Mouse (Mus musculus) spleen, postnatal 10 days (tissue): ENCODE data around the gene Tmem108.

Experiments
- DNase-seq, 2 experiments: peaks; one replicate each; pipeline ENCODE4 v3.0.0; 2021 to 2022; ENCODE audit warnings: low spot score in 2 of 2

The Tmem108 gene

DNA sequence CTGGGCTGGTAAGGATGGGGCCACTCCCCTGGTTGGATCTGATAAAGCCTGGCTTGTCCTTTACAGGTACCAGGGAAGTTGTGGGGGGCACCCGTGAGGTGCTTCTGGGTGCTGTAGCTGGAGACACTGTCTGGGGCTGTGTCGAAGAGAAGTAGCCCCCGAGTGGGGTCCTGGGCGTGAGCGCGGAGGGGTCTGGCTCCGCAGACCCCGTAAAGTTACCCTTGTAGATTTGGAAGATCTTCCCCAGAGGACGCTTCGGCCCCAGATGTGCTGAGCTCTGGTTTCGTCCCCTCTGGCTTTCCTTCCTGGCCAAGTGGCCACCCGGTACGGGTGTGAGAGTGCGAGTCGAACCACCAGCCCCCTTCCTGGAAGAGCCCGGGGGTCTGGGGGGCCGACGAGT lies 262.3 kb downstream of the Tmem108 start:
- no peak for DNase-seq

DNA sequence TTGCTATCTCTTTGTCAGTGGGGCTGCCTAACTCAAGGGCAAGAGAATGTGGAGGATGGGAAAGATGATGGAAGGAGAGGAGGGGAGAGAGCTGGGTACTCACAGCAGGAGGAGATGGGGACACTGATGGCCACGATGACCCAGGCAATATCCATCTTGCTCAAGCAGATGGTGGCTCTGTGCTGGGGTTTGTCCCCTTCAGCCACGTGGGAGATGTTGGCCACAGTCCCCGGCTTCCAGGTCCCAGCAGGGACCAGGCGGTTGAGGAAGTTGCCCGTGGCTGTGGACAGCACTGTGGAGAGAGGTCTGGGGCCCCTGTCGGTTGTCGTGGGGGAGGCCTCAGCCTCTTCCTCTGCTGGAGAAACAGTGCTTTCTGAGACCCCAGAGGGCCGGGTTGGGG lies 262.9 kb downstream of the Tmem108 start:
- no peak for DNase-seq

DNA sequence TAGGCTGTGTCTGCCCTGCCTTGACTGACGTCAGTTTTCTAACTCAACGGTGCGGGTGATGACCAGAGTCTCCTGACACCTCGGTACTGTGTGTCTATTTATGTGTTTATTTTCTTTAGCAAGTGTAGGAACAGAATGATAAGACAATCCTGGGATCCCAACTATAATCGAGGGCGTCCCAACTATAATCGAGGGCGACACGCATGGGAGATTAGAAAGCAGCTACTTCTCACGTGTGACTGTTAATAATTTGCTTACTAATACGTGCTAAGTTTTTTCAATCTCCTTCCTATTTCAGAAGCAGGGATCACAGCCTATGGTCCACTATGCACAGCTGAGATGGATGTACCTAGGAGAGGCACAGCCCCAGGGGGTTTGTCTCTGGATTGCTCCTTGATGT lies 266.2 kb downstream of the Tmem108 start:
- no peak for DNase-seq

DNA sequence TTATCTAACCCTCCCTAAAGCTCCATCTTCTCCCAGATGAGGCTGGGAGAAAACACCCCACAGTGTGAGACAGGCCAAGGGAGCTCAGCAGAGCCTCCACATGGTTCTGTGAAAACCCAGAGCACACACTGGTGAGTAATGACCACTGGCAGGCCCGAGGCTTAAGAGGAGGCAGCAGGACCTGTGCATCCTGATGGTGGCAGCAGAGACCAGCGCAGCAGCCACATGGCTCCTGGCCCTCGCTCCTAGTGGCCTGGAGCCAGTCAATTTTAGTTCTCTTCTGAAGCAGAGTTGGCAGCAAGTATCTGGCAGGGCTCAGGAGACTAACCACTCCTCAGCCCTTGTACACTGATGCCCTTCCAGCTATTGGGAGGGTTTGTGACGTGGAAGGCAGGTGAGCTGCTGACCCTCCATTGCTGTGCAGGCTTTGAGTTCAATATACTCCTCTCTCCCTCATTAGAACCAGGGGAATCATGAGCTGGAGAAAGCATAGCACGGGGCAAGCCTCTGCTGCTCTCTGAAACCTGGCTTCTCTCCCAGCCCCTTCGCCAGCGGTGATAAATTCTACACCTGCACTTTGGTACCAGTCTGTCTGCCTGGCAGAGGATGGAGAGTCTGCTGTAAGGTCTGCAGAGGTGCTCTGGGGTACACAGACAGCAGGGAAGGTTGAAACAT lies 267.2 kb downstream of the Tmem108 start:
- peak in 1 of 2 experiments; percentile 65 for DNase-seq

DNA sequence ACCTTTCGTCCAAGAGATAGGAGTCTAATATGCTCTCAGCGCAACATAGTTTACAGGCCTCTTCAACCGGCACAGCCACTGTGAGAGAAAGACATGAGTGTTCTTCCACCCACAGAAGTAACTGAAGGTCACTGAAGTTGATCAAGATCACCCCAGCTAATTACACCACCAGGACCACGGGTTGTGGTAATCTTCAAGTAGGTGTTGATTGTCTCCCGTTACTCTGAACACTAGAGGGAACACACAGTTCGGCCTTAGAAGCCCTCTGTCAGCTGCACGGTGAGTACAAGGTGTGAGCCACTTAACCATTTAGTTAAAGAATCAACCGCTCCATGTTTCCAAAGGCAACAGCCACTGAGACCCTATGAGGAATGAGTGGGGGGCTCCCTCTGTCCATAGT lies 269.7 kb downstream of the Tmem108 start:
- DNase-seq: no peak

DNA sequence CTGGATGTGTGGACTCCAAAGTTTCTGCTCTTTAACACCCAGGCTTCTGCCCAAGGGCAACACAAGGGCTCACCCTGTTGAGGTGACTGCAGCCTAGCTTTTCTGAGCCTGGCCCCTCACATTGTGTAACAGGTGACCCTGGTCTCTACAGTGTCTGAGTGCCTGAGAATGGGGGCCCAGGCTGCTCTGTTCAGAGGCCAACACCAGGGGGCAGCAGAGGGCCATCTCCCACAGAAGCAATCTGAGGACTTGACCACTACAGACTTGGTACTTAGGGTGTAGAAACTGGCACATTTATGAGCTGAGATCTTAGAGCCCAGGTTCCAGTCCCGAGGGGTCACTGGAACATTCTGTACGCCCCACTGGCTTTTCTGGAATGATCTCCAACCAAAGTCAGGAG lies 271.2 kb downstream of the Tmem108 start:
- peak; percentile 68 to 83 for DNase-seq

DNA sequence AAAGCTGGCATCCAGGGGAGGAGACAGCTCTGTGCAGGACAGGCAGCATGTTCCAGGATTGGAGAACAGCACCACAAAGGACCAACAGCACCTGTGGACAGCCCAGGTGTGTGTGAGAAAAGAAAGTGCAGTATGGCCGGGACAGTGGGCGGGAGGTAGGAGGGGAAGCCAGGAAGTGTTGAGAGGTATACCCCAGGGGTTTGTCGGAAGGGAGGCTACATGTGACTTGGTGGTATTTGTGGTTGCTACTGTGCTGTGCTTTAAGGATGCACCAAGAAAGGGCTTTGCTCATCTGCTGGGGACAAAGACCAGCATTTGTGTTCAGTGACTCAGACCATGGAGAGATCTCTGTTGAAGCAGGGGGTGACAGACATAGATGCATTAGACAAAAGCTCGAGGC lies 271.8 kb downstream of the Tmem108 start:
- peak; percentile 19 to 44 for DNase-seq

DNA sequence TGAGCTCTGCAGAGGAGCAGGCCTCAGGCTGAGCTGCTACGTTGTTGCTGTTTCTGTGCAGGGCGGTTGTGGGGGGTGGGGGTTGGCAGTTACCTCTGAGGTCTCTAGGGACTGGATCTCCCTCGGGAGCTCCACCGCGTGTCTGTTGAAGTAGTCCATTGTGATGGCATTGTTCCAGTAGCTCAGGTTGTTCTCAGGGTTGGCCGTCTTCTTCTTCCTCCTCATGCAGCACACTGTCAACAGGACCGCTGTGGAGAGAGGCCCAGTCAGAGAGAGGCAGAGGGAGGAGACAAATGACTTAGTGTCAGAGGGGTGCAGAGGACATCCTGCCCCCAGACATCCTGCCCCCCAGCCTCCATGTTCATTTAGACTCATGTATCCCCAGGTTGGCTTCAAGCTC lies 272.5 kb downstream of the Tmem108 start:
- DNase-seq: peak; percentile 19 to 70

DNA sequence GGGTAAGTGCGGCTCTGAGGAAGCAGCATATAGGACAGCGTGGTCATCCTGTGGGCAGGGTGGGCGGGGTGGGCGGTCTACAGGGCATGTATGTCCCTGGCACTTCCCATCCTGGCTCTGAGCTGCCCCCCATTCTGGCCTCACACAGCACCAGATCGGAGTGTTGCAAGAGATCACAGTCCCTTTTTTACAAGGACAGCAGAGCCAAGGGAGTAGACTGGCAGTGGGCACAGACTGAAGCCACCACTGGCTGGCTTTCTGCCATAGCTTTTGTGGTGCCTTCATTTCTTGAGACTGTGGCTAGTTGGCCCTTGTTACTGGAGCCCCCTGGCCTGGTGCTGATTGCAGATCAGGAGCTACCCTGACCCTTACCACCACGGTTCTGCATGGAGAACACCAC lies 275.4 kb downstream of the Tmem108 start:
- DNase-seq: no peak

DNA sequence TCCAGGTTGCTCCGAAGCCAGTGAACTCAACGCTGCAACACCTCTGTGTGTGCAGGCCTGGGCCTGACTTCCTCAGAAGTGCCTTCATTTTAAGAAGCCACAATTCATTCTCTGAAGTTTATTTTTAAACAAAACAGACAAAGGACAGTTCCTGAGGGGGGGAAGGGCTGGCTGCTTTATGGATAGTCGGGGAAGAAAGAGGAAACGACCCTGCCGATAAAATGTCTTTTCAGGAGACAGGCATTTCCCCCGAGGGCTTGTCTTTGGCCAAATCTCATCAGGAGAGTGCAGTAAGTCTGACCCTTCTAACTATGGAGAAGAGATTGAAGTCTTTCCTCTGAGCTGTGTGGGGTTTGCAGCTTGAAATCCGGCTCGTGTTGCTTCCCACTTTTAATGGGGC lies 276.0 kb downstream of the Tmem108 start:
- DNase-seq: no peak

DNA sequence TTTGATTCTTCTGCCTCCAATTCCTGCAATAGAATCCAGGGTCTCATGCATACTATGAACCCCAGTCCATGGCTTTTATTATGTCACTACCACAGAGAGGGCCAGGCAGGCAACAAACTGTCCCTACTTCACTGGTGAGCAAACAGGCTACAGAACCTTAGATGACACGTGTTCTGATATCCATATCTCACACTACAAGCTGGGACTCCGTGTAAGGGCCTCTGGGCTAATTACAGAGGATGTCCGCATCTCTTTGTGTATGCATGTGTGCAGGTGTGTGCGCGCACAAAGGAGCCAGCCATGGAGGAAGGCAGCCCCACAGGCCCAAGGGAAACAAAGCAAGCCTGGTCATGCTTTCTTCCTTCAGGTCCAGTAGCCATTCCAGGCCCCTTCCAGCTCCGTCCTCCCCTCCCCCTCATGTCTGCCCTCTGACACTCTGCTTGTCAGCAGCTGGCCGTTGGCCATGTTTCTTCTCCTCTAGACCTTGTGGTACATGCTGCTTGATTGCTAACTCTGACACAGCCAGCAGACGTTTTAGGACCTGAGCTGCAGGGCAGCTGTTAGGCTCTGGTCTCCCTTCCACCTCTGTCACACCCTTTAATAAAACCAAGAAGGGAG lies 280.9 kb downstream of the Tmem108 start:
- no peak for DNase-seq

DNA sequence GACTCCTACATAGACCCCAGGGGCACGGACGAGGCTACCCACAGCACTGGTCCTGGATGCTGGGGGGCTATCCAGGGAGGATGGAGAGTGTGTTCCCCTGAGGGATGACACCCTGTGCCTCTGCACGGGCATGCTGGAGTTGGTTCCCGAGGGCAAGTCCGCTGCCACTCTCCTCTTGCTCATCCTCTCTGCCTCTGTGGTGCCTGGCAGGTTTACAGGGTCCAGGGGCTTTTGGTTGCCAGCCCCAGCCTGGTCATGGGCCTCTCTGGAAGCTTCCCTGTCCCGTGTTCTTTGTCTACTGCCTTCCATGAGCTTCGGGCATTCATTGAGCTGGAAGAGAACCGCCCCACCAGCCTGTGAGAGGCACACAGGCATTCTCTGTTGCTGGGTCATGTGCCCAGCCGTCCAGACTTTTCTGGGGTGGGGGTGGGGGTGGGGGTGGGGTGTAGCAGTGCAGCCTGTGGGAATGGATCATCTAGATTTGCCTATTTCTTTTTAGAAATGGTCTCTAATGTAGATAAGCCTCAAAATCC lies 281.5 kb downstream of the Tmem108 start, which contains the start of gene Bfsp2:
Bfsp2 (minus strand) TSS at position 377 of the 533 bp plus-strand sequence.
- DNase-seq: no peak

DNA sequence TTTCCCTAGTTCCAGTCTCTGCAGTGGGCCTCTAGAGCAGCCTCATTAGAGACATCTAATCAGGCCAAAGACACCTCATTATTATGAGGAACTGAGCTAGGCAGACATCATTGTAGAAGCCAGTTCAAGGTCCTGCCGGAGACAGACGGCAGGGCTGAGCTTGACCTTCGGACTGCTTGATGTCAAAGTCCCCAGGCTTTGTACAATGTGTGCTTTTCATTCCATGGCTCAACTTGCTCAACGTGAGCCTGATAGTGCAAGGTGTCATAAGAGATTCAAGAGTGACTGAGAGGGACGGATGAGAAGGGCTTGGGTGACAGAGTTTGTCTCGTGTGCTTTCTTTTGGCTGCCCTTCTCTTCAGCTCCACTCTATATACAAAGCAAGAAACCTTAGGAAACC lies 286.2 kb downstream of the Tmem108 start:
- no peak for DNase-seq

DNA sequence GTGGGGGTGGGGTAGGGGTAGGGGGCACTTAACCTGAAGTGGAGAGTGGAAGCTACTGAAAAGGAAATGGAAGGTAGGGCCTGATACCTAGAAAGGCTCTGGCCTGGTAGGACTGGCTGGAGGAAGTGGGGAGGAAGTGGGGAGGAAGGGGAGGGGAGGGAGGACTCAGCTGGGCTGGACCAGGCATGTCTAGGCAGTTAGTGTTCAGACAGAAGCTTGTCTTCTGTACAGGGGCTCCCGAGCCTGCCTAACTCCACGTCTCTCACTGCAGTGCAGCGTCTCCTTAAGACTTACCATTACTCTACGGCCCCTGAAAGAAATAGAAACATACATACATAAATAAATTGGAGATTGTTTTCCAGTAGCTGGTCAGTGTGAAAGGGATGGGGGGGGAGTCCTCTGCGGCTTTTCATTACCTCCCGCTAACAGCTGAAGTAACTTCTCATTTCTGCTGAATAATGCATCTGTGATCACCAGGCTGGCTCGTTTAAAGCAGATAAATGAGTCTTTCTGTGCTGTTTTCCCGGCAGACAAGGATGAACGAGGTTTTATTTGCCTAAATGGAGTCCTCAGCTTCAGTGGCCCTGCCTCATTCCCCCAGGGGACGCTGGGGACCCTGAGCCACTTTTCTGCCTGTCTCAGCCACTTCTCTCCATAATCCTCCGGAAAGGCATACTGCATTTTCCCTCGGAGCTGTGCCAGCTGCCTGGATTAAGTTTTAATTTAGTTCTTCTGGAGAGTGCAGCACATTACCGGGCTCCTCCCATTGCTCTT lies 287.5 kb downstream of the Tmem108 start:
- no peak for DNase-seq

DNA sequence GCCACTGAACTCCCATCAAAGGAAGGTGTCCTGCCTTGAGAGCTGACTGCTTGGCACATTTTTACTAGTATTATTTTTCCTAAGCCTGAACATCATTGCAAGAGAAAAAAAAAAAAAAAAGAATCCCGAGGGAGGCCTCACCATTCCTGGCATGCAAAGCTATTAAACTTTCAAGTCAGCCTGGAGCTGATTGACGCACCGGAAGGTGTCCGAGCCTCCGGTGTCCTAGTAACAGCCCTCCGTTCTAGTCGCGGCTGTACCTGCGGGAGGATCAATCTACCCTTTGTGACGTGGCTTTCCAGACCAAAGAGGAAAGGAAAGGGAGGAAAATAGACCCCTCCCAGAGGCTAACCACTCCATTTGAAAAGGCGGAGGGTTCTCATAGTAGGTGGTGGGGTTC lies 289.9 kb downstream of the Tmem108 start:
- no peak for DNase-seq

DNA sequence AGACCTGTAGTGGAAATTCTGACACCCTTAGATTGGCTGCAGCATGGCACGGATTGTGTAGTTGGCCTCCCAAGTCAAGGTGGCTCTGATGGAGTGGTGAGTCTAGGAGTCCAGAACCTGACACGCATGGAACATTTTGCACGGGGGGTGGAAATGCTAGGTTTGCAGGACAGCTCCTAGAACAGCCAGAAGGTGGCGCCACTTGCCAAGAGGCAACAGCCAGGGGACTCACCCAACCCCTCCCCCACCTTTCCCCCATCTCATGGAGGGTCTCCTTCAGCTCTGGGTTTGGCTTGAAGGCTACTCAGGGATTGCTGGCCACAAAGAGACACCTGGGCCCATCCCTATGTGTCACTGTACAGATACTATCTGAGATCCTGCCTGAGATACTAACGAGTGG lies 292.1 kb downstream of the Tmem108 start:
- peak in 1 of 2 experiments; percentile 72 for DNase-seq

DNA sequence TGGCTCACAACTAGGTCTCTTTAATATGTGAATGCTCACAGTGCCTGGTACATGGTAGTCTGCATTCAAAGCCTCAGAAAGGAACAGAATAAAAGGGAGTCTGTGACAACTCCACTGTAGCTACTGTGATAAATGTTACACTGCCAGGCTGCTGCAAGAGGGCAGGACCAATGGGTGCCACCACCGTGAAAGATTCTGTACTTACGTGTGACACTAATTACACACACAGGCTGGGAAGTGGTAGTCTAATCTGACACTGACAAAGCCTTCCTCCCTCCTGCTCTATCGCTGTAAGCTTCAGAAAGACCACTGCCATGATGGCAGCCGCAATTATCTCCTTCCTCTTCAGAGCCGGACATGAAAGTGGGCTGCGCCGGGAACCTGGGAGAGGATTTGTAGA lies 292.7 kb downstream of the Tmem108 start:
- DNase-seq: no peak

DNA sequence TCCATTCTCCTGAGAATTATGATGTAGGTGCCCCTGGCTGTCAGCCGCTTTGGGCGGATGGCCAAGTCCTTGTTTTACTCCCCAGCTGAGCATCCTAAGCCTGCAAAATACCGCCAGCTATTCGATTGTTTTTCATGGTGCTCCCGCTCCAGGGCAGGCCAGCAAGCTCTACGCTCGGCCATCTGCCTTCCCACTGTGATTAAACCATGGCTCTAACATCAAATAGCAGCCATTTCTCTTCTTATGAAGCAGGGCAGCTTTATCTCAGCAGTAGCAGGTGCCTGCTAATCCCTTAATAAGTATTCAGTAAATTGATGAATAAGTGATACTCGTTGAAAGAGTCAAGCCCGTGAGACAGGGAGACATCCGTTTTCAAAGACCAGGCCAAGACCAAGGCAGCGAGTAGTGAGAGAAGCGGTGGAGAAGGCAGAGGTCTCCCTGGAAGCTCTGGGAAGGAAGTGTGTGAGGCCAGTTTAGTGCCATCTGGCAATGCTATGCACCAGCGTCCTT lies 295.9 kb downstream of the Tmem108 start:
- DNase-seq: no peak

DNA sequence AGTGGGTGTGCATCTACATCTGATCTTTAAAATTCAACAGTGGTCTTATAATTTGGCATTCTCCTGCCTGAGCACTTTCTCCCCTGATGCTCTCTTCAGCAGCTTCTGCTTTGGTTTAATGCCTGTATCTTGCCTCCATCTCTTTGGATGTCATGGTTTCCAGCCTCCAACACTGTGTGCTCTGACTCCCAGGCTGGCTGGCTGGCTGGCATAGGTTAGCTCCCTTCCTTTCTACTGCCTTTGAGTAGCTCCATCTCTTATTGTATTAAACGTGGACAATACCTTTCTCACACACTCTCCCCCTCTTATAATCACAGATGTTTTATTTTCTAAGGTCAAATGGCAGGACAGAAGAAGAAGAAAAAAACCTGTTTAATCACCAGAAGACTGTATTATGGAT lies 296.3 kb downstream of the Tmem108 start:
- DNase-seq: no peak

DNA sequence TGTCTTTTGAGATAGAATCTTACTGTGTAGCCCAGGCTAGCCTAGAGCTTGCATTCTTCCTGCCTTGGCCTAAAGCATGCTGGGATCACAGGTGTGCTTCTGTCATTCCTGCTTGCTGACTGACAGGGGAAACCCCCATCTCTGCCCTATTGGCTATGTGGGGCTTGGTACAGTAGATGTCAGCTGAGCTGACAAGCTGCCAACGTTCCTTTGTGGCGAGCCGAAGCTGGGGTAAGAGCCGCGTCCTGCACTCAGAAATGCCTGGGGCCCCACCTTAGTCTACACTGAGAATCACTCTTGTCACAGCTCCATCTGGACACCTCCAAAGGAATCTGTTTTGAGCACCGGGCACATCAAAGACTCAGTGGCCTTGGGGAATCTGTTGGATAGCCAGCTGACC lies 297.8 kb downstream of the Tmem108 start:
- no peak for DNase-seq

DNA sequence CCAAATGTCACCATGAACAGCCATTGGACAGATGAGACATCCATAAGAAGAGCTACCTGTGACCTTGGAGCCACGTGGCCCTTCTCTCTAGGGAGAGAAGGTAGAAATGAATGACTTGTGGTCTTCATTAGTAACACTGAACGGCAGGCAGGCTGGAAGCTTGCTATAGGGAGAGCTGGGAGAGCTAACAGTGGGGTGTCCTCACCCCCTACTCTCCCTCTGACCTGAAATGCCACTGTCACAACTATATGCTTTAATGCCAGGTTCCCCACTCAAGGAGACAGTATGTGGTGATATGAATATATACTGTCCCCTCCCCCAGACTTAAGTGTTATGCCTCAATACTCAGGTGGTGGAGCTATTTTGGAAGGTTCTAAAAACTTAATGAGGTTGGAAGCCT lies 301.8 kb downstream of the Tmem108 start:
- DNase-seq: no peak

DNA sequence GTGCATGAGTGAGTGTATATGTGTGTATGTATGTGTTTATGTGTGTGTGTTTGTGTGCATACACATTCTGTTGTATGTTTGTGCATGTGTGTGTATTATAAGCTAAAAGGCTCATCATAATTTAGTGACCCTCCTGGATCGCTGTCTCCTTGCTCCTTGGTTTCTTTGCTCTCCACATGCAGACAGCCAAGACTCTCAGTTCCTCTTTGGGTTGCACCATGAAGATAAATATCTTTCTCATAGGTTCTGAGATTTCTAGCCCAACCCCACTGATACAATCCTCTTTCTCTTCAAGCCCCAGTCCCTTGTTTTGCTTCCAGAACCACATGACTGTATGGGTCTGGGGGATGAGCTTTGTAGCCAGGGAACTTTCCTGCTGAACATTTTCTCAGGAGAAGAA lies 302.3 kb downstream of the Tmem108 start:
- DNase-seq: no peak

DNA sequence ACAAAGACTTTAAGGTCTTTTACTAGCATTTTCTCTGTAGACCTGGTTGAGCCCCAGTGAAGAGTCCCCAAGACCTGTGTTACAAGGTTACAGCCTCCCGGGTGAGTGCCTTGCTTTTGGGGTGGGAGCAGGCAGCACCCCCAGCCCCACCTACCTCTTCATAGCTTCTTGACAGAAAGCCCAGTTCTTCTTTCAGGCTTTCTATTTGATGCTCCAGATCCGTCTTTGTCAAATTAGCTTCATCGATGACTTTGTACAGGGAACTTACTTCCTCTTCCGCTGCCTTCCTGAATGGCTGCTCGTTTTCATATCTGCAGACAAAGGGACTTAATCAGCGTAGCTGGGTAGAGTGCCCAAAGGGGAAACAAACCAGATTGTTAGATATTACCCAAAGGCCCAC lies 312.0 kb downstream of the Tmem108 start:
- no peak for DNase-seq
